Mouse (Mus musculus) thymus, adult 2 months (tissue): ENCODE results near the gene Cpeb4.

Experiments used
- CTCF ChIP-seq: fragments of 200-500 bp; IDR thresholded peaks from 2 replicates; pipeline ENCODE4 v1.5.1; 2012; ENCODE audit warnings: mild to moderate bottlenecking, control low read depth, low read length, moderate library complexity, borderline replicate concordance; ENCODE audit not compliant: control insufficient read depth, poor library complexity, insufficient read depth; ENCODE audit errors: extremely low read depth
- POLR2A ChIP-seq: fragments of 200-500 bp; IDR thresholded peaks from 2 replicates; pipeline ENCODE4 v1.6.1; 2012; ENCODE audit warnings: mild to moderate bottlenecking, low read length, control low read depth, moderate library complexity; ENCODE audit not compliant: control insufficient read depth, poor library complexity, insufficient read depth; ENCODE audit errors: extremely low read depth

- TF ChIP-seq POLR2A (no peak), CTCF (no peak)
Measured at GRCm38 (mm10) chr11:31888229-31888628, 16.2 kb downstream of the Cpeb4 start.
